Mouse (Mus musculus): ENCODE measurements around the gene 2810408A11Rik. TPM values are rescaled to one million over a fixed set of nuclear protein-coding genes. Genes with fewer than 3 reads are reported as not detected.

The 2810408A11Rik gene
- polyA plus RNA-seq, 1 experiment: 13.1 TPM

- H3K9me3 ChIP-seq (replicated peaks; ENCODE audit: control insufficient read depth, insufficient read depth, low read length, poor library complexity, severe bottlenecking): no peaks in the 10 kb centered on the region
- H3K27me3 ChIP-seq (ENCODE audit: control insufficient read depth, insufficient read depth, low read length, poor library complexity, severe bottlenecking): no peaks in the 10 kb centered on the region
- peaks cover 2% of the 10 kb centered on the region for H3K4me1 ChIP-seq (ENCODE audit: control insufficient read depth, insufficient read depth, low read length)
- H3K27ac ChIP-seq (ENCODE audit: insufficient read depth, low read length): no peak overlapping the region
- H3K4me3 ChIP-seq (ENCODE audit: low read depth, low read length): no peak overlapping the region
- no peak overlapping the region for H3K9ac ChIP-seq (ENCODE audit: low read depth, poor library complexity, severe bottlenecking)
- H3K36me3 ChIP-seq (ENCODE audit: control insufficient read depth, insufficient read depth, low read length, poor library complexity, severe bottlenecking): peaks cover 43% of the 10 kb centered on the region
- TF ChIP-seq POLR2A (IDR thresholded peaks at IDR 0.05; ENCODE audit: insufficient read depth, low read length): no peak
- no peak for TF ChIP-seq EP300 (IDR thresholded peaks at IDR 0.05; ENCODE audit: insufficient read depth, low read depth, low read length)
- no peak for TF ChIP-seq CTCF (IDR thresholded peaks at IDR 0.05; ENCODE audit: low read depth, low read length)
These were observed 15.2 kb upstream of the 2810408A11Rik start for GRCm38 (mm10) chr11:69915667-69916627.

- peaks cover 2% of the 10 kb centered on the region for H3K4me1 ChIP-seq (ENCODE audit: control insufficient read depth, insufficient read depth, low read length)
These were observed 14.2 kb upstream of the 2810408A11Rik start for GRCm38 (mm10) chr11:69914917-69915430.

GRCm38 (mm10) chr11:69914372-69914764, 13.6 kb upstream of the 2810408A11Rik start:
- Histone ChIP-seq H3K27me3 (ENCODE audit: control insufficient read depth, insufficient read depth, low read length, poor library complexity, severe bottlenecking) (no peaks in the 10 kb centered on the region), H3K4me3 (ENCODE audit: low read depth, low read length) (peak overlapping the region; percentile 81), H3K27ac (ENCODE audit: insufficient read depth, low read length) (no peak overlapping the region; the same call in 1 of the 2 replicates), H3K9me3 (replicated peaks; ENCODE audit: control insufficient read depth, insufficient read depth, low read length, poor library complexity, severe bottlenecking) (no peaks in the 10 kb centered on the region), H3K9ac (ENCODE audit: low read depth, poor library complexity, severe bottlenecking) (peak overlapping the region; percentile 71), H3K36me3 (ENCODE audit: control insufficient read depth, insufficient read depth, low read length, poor library complexity, severe bottlenecking) (peaks cover 40% of the 10 kb centered on the region), H3K4me1 (ENCODE audit: control insufficient read depth, insufficient read depth, low read length) (peaks cover 2% of the 10 kb centered on the region)
- no peak for TF ChIP-seq POLR2A (IDR thresholded peaks at IDR 0.05; ENCODE audit: insufficient read depth, low read length)
- no peak for TF ChIP-seq CTCF (IDR thresholded peaks at IDR 0.05; ENCODE audit: low read depth, low read length)
- no peak for TF ChIP-seq EP300 (IDR thresholded peaks at IDR 0.05; ENCODE audit: insufficient read depth, low read depth, low read length)

More at GRCm38 (mm10) chr11:69914917-69915430, 14.2 kb upstream of the 2810408A11Rik start:
- Histone ChIP-seq H3K36me3 (ENCODE audit: control insufficient read depth, insufficient read depth, low read length, poor library complexity, severe bottlenecking) (peaks cover 44% of the 10 kb centered on the region), H3K4me3 (ENCODE audit: low read depth, low read length) (no peak overlapping the region), H3K9ac (ENCODE audit: low read depth, poor library complexity, severe bottlenecking) (no peak overlapping the region), H3K9me3 (replicated peaks; ENCODE audit: control insufficient read depth, insufficient read depth, low read length, poor library complexity, severe bottlenecking) (no peaks in the 10 kb centered on the region), H3K27me3 (ENCODE audit: control insufficient read depth, insufficient read depth, low read length, poor library complexity, severe bottlenecking) (no peaks in the 10 kb centered on the region), H3K27ac (ENCODE audit: insufficient read depth, low read length) (no peak overlapping the region)
- TF ChIP-seq CTCF (IDR thresholded peaks at IDR 0.05; ENCODE audit: low read depth, low read length) (no peak), EP300 (IDR thresholded peaks at IDR 0.05; ENCODE audit: insufficient read depth, low read depth, low read length) (no peak), POLR2A (IDR thresholded peaks at IDR 0.05; ENCODE audit: insufficient read depth, low read length) (no peak)

- no peaks in the 10 kb centered on the region for H3K4me1 ChIP-seq (ENCODE audit: control insufficient read depth, insufficient read depth, low read length)
- H3K9ac ChIP-seq (ENCODE audit: low read depth, poor library complexity, severe bottlenecking): peak within 1 kb of the TSS; percentile 71
- H3K27me3 ChIP-seq (ENCODE audit: control insufficient read depth, insufficient read depth, low read length, poor library complexity, severe bottlenecking): no peaks in the 10 kb centered on the region
- H3K9me3 ChIP-seq (replicated peaks; ENCODE audit: control insufficient read depth, insufficient read depth, low read length, poor library complexity, severe bottlenecking): no peaks in the 10 kb centered on the region
- peak within 1 kb of the TSS; percentile 83 for H3K4me3 ChIP-seq (ENCODE audit: low read depth, low read length)
- H3K36me3 ChIP-seq (ENCODE audit: control insufficient read depth, insufficient read depth, low read length, poor library complexity, severe bottlenecking): peaks cover 38% of the 10 kb centered on the region
- H3K27ac ChIP-seq (ENCODE audit: insufficient read depth, low read length): no peak within 1 kb of the TSS; the same call in 1 of the 2 replicates
- TF ChIP-seq EP300 (IDR thresholded peaks at IDR 0.05; ENCODE audit: insufficient read depth, low read depth, low read length): no peak
- no peak for TF ChIP-seq CTCF (IDR thresholded peaks at IDR 0.05; ENCODE audit: low read depth, low read length)
- no peak for TF ChIP-seq POLR2A (IDR thresholded peaks at IDR 0.05; ENCODE audit: insufficient read depth, low read length)
These were observed 13.0 kb upstream of the 2810408A11Rik start, which contains the start of gene Gps2 for GRCm38 (mm10) chr11:69913554-69914371. Gene Gps2 (plus strand): TSS chr11:69913888.

- TF ChIP-seq POLR2A (IDR thresholded peaks at IDR 0.05; ENCODE audit: insufficient read depth, low read length) (no peak), EP300 (IDR thresholded peaks at IDR 0.05; ENCODE audit: insufficient read depth, low read depth, low read length) (no peak), CTCF (IDR thresholded peaks at IDR 0.05; ENCODE audit: low read depth, low read length) (no peak)
- H3K4me3 ChIP-seq (ENCODE audit: low read depth, low read length): peak overlapping the region; percentile 83
- no peaks in the 10 kb centered on the region for H3K4me1 ChIP-seq (ENCODE audit: control insufficient read depth, insufficient read depth, low read length)
- peak overlapping the region; percentile 71 for H3K9ac ChIP-seq (ENCODE audit: low read depth, poor library complexity, severe bottlenecking)
- no peaks in the 10 kb centered on the region for H3K27me3 ChIP-seq (ENCODE audit: control insufficient read depth, insufficient read depth, low read length, poor library complexity, severe bottlenecking)
- H3K36me3 ChIP-seq (ENCODE audit: control insufficient read depth, insufficient read depth, low read length, poor library complexity, severe bottlenecking): peaks cover 38% of the 10 kb centered on the region
- no peak overlapping the region for H3K27ac ChIP-seq (ENCODE audit: insufficient read depth, low read length)
- no peaks in the 10 kb centered on the region for H3K9me3 ChIP-seq (replicated peaks; ENCODE audit: control insufficient read depth, insufficient read depth, low read length, poor library complexity, severe bottlenecking)
These were observed 12.1 kb upstream of the 2810408A11Rik start for GRCm38 (mm10) chr11:69912716-69913530.
